Mouse (Mus musculus) left cerebral cortex, adult 18-20 months (tissue): Measurements from ENCODE around the gene Ing5. TPM values are rescaled to one million over a fixed set of nuclear protein-coding genes. Genes with fewer than 3 reads are reported as not detected.
A peak's percentile ranks its signal among the peaks of the same experiment; 100 is the strongest.
"Not testable (repeated sequence)": the region's sequence is repeated elsewhere in the genome, so short reads cannot be mapped to it uniquely, and the experiment has no call there.

Source experiments
- DNase-seq, 2 experiments: peaks; one replicate each; pipeline ENCODE4 v3.0.0; 2021 to 2022; ENCODE audit warnings: low spot score in 2 of 2, mixed read lengths in 1 of 2
- total RNA-seq, 2 experiments: library from RNA; stranded (reverse); gene quantifications; 2 replicates each; pipeline ENCODE4 v1.2.3; 2021

Ing5 gene
- total RNA-seq, 2 experiments from 2014 or later = 16.0 TPM

GRCm38 (mm10) chr1:93808871-93809270 lies 5.1 kb downstream of the Ing5 start:
- DNase-seq = no peak

- no peak for DNase-seq
Measured at GRCm38 (mm10) chr1:93810011-93810410, 6.2 kb downstream of the Ing5 start.

GRCm38 (mm10) chr1:93811495-93812039 lies 7.8 kb downstream of the Ing5 start:
- no peak for DNase-seq

- DNase-seq = no peak
Measured at GRCm38 (mm10) chr1:93817823-93818532, 14.2 kb downstream of the Ing5 start.

GRCm38 (mm10) chr1:93818722-93819121 lies 15.0 kb downstream of the Ing5 start:
- no peak for DNase-seq

GRCm38 (mm10) chr1:93823796-93824495 lies 20.2 kb downstream of the Ing5 start:
- DNase-seq = no peak

GRCm38 (mm10) chr1:93824609-93825008 lies 20.8 kb downstream of the Ing5 start, which contains the start of gene D2hgdh:
TSS of gene D2hgdh (plus strand) at chr1:93824909.
- no peak for DNase-seq

GRCm38 (mm10) chr1:93825105-93825674 lies 21.4 kb downstream of the Ing5 start:
- DNase-seq = peak; percentile 95 to 98

GRCm38 (mm10) chr1:93825771-93826539 lies 22.2 kb downstream of the Ing5 start:
- peak in 1 of 2 experiments; percentile 18 for DNase-seq

GRCm38 (mm10) chr1:93826540-93826835 lies 22.7 kb downstream of the Ing5 start:
- DNase-seq = no peak

- not testable (repeated sequence) for DNase-seq
Measured at GRCm38 (mm10) chr1:93832754-93833360, 29.1 kb downstream of the Ing5 start.

GRCm38 (mm10) chr1:93834671-93835150 lies 30.9 kb downstream of the Ing5 start:
- DNase-seq = no peak

- no peak for DNase-seq
Measured at GRCm38 (mm10) chr1:93835211-93835610, 31.4 kb downstream of the Ing5 start.

GRCm38 (mm10) chr1:93835876-93836531 lies 32.2 kb downstream of the Ing5 start:
- no peak for DNase-seq

GRCm38 (mm10) chr1:93836532-93836913 lies 32.8 kb downstream of the Ing5 start:
- no peak for DNase-seq

- DNase-seq = no peak
Measured at GRCm38 (mm10) chr1:93837335-93837734, 33.6 kb downstream of the Ing5 start.

- not testable (repeated sequence) for DNase-seq
Measured at GRCm38 (mm10) chr1:93838569-93838968, 34.8 kb downstream of the Ing5 start.

GRCm38 (mm10) chr1:93845766-93846366 lies 42.1 kb downstream of the Ing5 start:
- DNase-seq = not testable (repeated sequence)

GRCm38 (mm10) chr1:93855790-93856189 lies 52.0 kb downstream of the Ing5 start:
- DNase-seq = not testable (repeated sequence)

- DNase-seq = no peak
Measured at GRCm38 (mm10) chr1:93857370-93857769, 53.6 kb downstream of the Ing5 start.
